Mouse (Mus musculus) heart, adult 2 months (tissue): ENCODE results near the gene Anks1b.

ENCODE experiments used
- CTCF ChIP-seq: fragments of 200-600 bp; IDR thresholded peaks from 2 replicates; pipeline ENCODE4 v1.8.1; 2022; ENCODE audit warnings: antibody characterized with exemption, mild to moderate bottlenecking, moderate library complexity
- EP300 ChIP-seq: fragments of 200-500 bp; IDR thresholded peaks from 2 replicates; pipeline ENCODE4 v1.6.1; 2011; ENCODE audit warnings: low read depth, low read length, control low read depth; ENCODE audit not compliant: insufficient read depth
- POLR2A ChIP-seq: fragments of 200-500 bp; IDR thresholded peaks from 2 replicates; pipeline ENCODE4 v1.6.1; 2011; ENCODE audit warnings: mild to moderate bottlenecking, low read depth, low read length, control low read depth; ENCODE audit not compliant: insufficient read depth

DNA sequence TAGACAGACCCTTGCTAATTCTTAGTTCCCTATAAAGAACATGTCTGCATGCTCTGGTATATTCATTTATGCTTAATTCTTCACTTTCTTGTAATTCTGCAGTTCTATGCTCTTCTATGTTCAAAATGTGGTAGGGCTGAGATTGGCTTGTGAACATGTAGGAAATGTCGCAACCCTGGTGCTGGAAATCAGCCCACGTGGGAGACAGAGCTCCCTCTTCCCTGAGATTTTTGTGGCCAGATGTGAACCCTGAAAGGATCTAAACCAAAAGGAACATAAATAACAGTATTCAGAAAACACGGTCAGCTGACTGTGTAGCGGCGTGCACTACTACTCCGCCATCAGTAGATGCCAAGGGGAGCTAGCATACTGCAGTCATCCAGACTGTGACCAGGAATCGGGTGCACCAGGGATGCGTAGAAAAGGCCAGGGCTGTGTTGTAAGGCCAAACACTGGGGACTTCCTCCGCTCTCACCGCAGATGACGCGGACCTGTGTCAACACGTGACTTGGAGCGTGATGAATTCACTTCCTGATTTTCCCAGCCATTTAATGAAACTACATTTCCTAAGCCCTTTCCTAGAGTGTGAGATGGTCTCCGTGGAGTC, 1079.9 kb downstream of the Anks1b start:
- TF ChIP-seq CTCF (no peak), EP300 (no peak), POLR2A (no peak)
